Mouse (Mus musculus) embryonic facial prominence, embryonic 11.5 days (tissue): ENCODE data around the gene Sema6b. TPM values are rescaled to one million over a fixed set of nuclear protein-coding genes. Genes with fewer than 3 reads are reported as not detected.
"Not testable (repeated sequence)": the region's sequence is repeated elsewhere in the genome, so short reads cannot be mapped to it uniquely, and the experiment has no call there.

Experiments
- ATAC-seq: fragments of 200-750 bp; cut with Nextera tagmentation; replicated peaks from 2 replicates; pipeline ENCODE4 v1.8.0; 2017; ENCODE audit warnings: low read depth; ENCODE audit not compliant: insufficient number of reproducible peaks, low FRiP score, low TSS enrichment
- DNase-seq: peaks from one replicate; pipeline ENCODE4 v3.0.0-alpha.2; 2015; ENCODE audit warnings: low spot score
- H3K27ac ChIP-seq: fragments of 300-500 bp; sonication (generic); replicated peaks from 2 replicates; pipeline ENCODE4 v1.5.1; 2014; ENCODE audit warnings: mild to moderate bottlenecking, low read depth, low read length, control low read depth
- H3K27me3 ChIP-seq: fragments of 300-500 bp; sonication (generic); 2 replicates; pipeline ENCODE4 v1.6.1; 2014; ENCODE audit warnings: mild to moderate bottlenecking, low read length, moderate library complexity, mixed read lengths; ENCODE audit not compliant: control insufficient read depth, insufficient read depth
- H3K36me3 ChIP-seq: fragments of 300-500 bp; sonication (generic); replicated peaks from 2 replicates; pipeline ENCODE4 v1.6.1; 2014; ENCODE audit warnings: low read depth, mild to moderate bottlenecking, low read length, moderate library complexity, mixed read lengths; ENCODE audit not compliant: control insufficient read depth, insufficient read depth
- H3K4me1 ChIP-seq: fragments of 300-500 bp; sonication (generic); 2 replicates; pipeline ENCODE4 v1.6.1; 2014; ENCODE audit warnings: low read length, mixed read lengths; ENCODE audit not compliant: control insufficient read depth, insufficient read depth
- H3K4me2 ChIP-seq: fragments of 300-500 bp; sonication (generic); 2 replicates; pipeline ENCODE4 v1.6.1; 2014; ENCODE audit warnings: low read depth, mild to moderate bottlenecking, control low read depth, low read length, moderate library complexity
- H3K4me3 ChIP-seq: fragments of 300-500 bp; sonication (generic); 2 replicates; pipeline ENCODE4 v1.5.1; 2014; ENCODE audit warnings: low read depth, low read length, control low read depth
- H3K9ac ChIP-seq: fragments of 300-500 bp; sonication (generic); replicated peaks from 2 replicates; pipeline ENCODE4 v1.6.1; 2014; ENCODE audit warnings: mild to moderate bottlenecking, control low read depth, low read length
- H3K9me3 ChIP-seq: fragments of 300-500 bp; sonication (generic); replicated peaks from 2 replicates; pipeline ENCODE4 v1.6.1; 2016; ENCODE audit warnings: mild to moderate bottlenecking, low read length, inconsistent platforms, mixed read lengths; ENCODE audit not compliant: control insufficient read depth
- WGBS: fragments of 180-500 bp; shearing (Covaris S2); extraction: QIAGEN DNeasy Blood & Tissue Kit; methylation state at CpG from one replicate; pipeline ENCODE4 v1.1.7; 2014; 5-methylcytosine and 5-hydroxymethylcytosine counted together
- polyA plus RNA-seq: library from polyadenylated mRNA; unstranded; fragments of >200 nt; fragmentation: Nextera tagmentation; extraction: Ambion mirVana; gene quantifications from 2 replicates; pipeline ENCODE4 v1.2.1, GENCODE M21; 2014

The Sema6b gene
- polyA plus RNA-seq, 1 experiment from 2014 or later = 1.1 TPM

- WGBS = 73% methylated on average over 4 of the region's 4 CpGs
- no peak for DNase-seq
- no peak overlapping the region for H3K4me2 ChIP-seq
- H3K36me3 ChIP-seq = no peaks in the 10 kb centered on the region
- H3K4me3 ChIP-seq = no peak overlapping the region
- no peaks in the 10 kb centered on the region for H3K4me1 ChIP-seq
- no peak for ATAC-seq
- no peaks in the 10 kb centered on the region for H3K9me3 ChIP-seq
- no peak overlapping the region for H3K9ac ChIP-seq
- no peaks in the 10 kb centered on the region for H3K27me3 ChIP-seq
- H3K27ac ChIP-seq = no peak overlapping the region
Measured at GRCm38 (mm10) chr17:56110571-56110970, 29.6 kb downstream of the Sema6b start.

- Histone ChIP-seq H3K9me3 (no peaks in the 10 kb centered on the region), H3K4me3 (no peak within 1 kb of the TSS), H3K4me1 (no peaks in the 10 kb centered on the region), H3K36me3 (no peaks in the 10 kb centered on the region), H3K4me2 (no peak within 1 kb of the TSS), H3K9ac (no peak within 1 kb of the TSS), H3K27me3 (no peaks in the 10 kb centered on the region), H3K27ac (no peak within 1 kb of the TSS)
- ATAC-seq (0 out of 2 replicates have a peak, but pooled peaks have one; percentile 32), DNase-seq (no peak)
- 59% methylated on average over 10 of the region's 10 CpGs for WGBS
Measured at GRCm38 (mm10) chr17:56109219-56110051, 30.7 kb downstream of the Sema6b start, which contains the start of gene Plin4. Plin4 (minus strand) TSS chr17:56109803.

- Histone ChIP-seq H3K4me3 (no peak overlapping the region), H3K4me2 (no peak overlapping the region), H3K27ac (no peak overlapping the region), H3K27me3 (no peaks in the 10 kb centered on the region), H3K9me3 (no peaks in the 10 kb centered on the region), H3K4me1 (no peaks in the 10 kb centered on the region), H3K36me3 (no peaks in the 10 kb centered on the region), H3K9ac (no peak overlapping the region)
- DNase-seq = no peak
- no peak for ATAC-seq
- WGBS = 82% methylated on average over 6 of the region's 6 CpGs
Measured at GRCm38 (mm10) chr17:56108334-56109044, 31.7 kb downstream of the Sema6b start.

GRCm38 (mm10) chr17:56107736-56108135, 32.4 kb downstream of the Sema6b start:
- Histone ChIP-seq H3K4me2 (no peak overlapping the region), H3K9me3 (no peaks in the 10 kb centered on the region), H3K27me3 (no peaks in the 10 kb centered on the region), H3K4me1 (no peaks in the 10 kb centered on the region), H3K9ac (no peak overlapping the region), H3K4me3 (no peak overlapping the region), H3K27ac (no peak overlapping the region), H3K36me3 (no peaks in the 10 kb centered on the region)
- 63% methylated on average over 2 of the region's 2 CpGs for WGBS
- ATAC-seq (no peak), DNase-seq (no peak)

GRCm38 (mm10) chr17:56106981-56107380, 33.2 kb downstream of the Sema6b start:
- Histone ChIP-seq H3K9ac (no peak overlapping the region), H3K27ac (no peak overlapping the region), H3K36me3 (no peaks in the 10 kb centered on the region; the same call in none of the 2 replicates), H3K4me1 (no peaks in the 10 kb centered on the region), H3K27me3 (no peaks in the 10 kb centered on the region), H3K9me3 (no peaks in the 10 kb centered on the region), H3K4me2 (no peak overlapping the region), H3K4me3 (no peak overlapping the region)
- WGBS = 83% methylated on average over 4 of the region's 4 CpGs
- no peak for DNase-seq
- ATAC-seq = no peak

GRCm38 (mm10) chr17:56106436-56106835, 33.7 kb downstream of the Sema6b start:
- WGBS = 95% methylated on average over 4 of the region's 4 CpGs
- not testable (repeated sequence) for H3K27me3 ChIP-seq

GRCm38 (mm10) chr17:56104821-56105220, 35.3 kb downstream of the Sema6b start:
- not testable (repeated sequence) for H3K27me3 ChIP-seq, ATAC-seq

More at GRCm38 (mm10) chr17:56106436-56106835, 33.7 kb downstream of the Sema6b start:
- not testable (repeated sequence) for H3K9me3 ChIP-seq, H3K4me1 ChIP-seq, DNase-seq, H3K4me2 ChIP-seq, ATAC-seq, H3K27ac ChIP-seq, H3K9ac ChIP-seq, H3K36me3 ChIP-seq, H3K4me3 ChIP-seq

More at GRCm38 (mm10) chr17:56104821-56105220, 35.3 kb downstream of the Sema6b start:
- not testable (repeated sequence) for H3K36me3 ChIP-seq, H3K27ac ChIP-seq, DNase-seq, H3K9ac ChIP-seq, H3K4me2 ChIP-seq, H3K4me3 ChIP-seq, H3K4me1 ChIP-seq, H3K9me3 ChIP-seq
- WGBS = 89% methylated on average over 1 of the region's 5 CpGs
